Mouse (Mus musculus) limb, embryonic 11.5 days (tissue): Measurements from ENCODE around the gene Gm49337. TPM values are rescaled to one million over a fixed set of nuclear protein-coding genes. Genes with fewer than 3 reads are reported as not detected.

Source experiments
- ATAC-seq: fragments of 200-750 bp; cut with Nextera tagmentation; 2 replicates; pipeline ENCODE4 v1.8.0; 2017; ENCODE audit warnings: low read depth; ENCODE audit not compliant: insufficient number of reproducible peaks, low FRiP score, low TSS enrichment
- DNase-seq: peaks from one replicate; pipeline ENCODE4 v3.0.0-alpha.2; 2015; ENCODE audit warnings: low spot score
- H3K27ac ChIP-seq: fragments of 300-500 bp; sonication (generic); replicated peaks from 2 replicates; pipeline ENCODE4 v1.5.1; 2014; ENCODE audit warnings: low read depth, mild to moderate bottlenecking, low read length
- H3K27me3 ChIP-seq: fragments of 300-500 bp; sonication (generic); 2 replicates; pipeline ENCODE4 v1.6.1; 2014; ENCODE audit warnings: mild to moderate bottlenecking, low read length, mixed read lengths; ENCODE audit not compliant: control insufficient read depth, insufficient read depth
- H3K36me3 ChIP-seq: fragments of 300-500 bp; sonication (generic); 2 replicates; pipeline ENCODE4 v1.6.1; 2014; ENCODE audit warnings: mild to moderate bottlenecking, low read length, moderate library complexity, mixed read lengths; ENCODE audit not compliant: control insufficient read depth, insufficient read depth
- H3K4me1 ChIP-seq: fragments of 300-500 bp; sonication (generic); 2 replicates; pipeline ENCODE4 v1.6.1; 2014; ENCODE audit warnings: low read length, mixed read lengths; ENCODE audit not compliant: control insufficient read depth, insufficient read depth
- H3K4me2 ChIP-seq: fragments of 300-500 bp; sonication (generic); 2 replicates; pipeline ENCODE4 v1.6.1; 2014; ENCODE audit warnings: low read depth, mild to moderate bottlenecking, moderate library complexity; ENCODE audit not compliant: severe bottlenecking
- H3K4me3 ChIP-seq: fragments of 300-500 bp; sonication (generic); 2 replicates; pipeline ENCODE4 v1.5.1; 2014; ENCODE audit warnings: low read depth, low read length
- H3K9ac ChIP-seq: fragments of 300-500 bp; sonication (generic); 2 replicates; pipeline ENCODE4 v1.6.1; 2014; ENCODE audit warnings: mild to moderate bottlenecking, low read length
- H3K9me3 ChIP-seq: fragments of 300-500 bp; sonication (generic); 2 replicates; pipeline ENCODE4 v1.6.1; 2016; ENCODE audit warnings: low read length; ENCODE audit not compliant: control insufficient read depth
- WGBS: fragments of 180-500 bp; shearing (Covaris S2); extraction: QIAGEN DNeasy Blood & Tissue Kit; methylation state at CpG from one replicate; pipeline ENCODE4 v1.1.7; 2014; 5-methylcytosine and 5-hydroxymethylcytosine counted together
- polyA plus RNA-seq: library from polyadenylated mRNA; unstranded; fragments of >200 nt; fragmentation: Nextera tagmentation; extraction: Ambion mirVana; gene quantifications from 2 replicates; pipeline ENCODE4 v1.2.1, GENCODE M21; 2014

Gene Gm49337
- polyA plus RNA-seq = not detected in 2 replicates

GRCm38 (mm10) chr4:116173072-116173471, at the start of gene Gm49337, which contains the start of gene 1700042G07Rik:
Gm49337 (plus strand) TSS chr4:116173384.
1700042G07Rik (plus strand) TSS chr4:116173372.
- Histone ChIP-seq H3K27me3 (no peaks in the 10 kb centered on the region), H3K9me3 (no peaks in the 10 kb centered on the region), H3K9ac (no peak within 1 kb of the TSS), H3K27ac (no peak within 1 kb of the TSS), H3K4me2 (no peak within 1 kb of the TSS), H3K4me1 (peaks cover 8% of the 10 kb centered on the region; the same call in 1 of the 2 replicates), H3K4me3 (no peak within 1 kb of the TSS), H3K36me3 (no peaks in the 10 kb centered on the region)
- ATAC-seq = no peak
- no peak for DNase-seq
- 94% methylated on average over 6 of the region's 6 CpGs for WGBS

DNA sequence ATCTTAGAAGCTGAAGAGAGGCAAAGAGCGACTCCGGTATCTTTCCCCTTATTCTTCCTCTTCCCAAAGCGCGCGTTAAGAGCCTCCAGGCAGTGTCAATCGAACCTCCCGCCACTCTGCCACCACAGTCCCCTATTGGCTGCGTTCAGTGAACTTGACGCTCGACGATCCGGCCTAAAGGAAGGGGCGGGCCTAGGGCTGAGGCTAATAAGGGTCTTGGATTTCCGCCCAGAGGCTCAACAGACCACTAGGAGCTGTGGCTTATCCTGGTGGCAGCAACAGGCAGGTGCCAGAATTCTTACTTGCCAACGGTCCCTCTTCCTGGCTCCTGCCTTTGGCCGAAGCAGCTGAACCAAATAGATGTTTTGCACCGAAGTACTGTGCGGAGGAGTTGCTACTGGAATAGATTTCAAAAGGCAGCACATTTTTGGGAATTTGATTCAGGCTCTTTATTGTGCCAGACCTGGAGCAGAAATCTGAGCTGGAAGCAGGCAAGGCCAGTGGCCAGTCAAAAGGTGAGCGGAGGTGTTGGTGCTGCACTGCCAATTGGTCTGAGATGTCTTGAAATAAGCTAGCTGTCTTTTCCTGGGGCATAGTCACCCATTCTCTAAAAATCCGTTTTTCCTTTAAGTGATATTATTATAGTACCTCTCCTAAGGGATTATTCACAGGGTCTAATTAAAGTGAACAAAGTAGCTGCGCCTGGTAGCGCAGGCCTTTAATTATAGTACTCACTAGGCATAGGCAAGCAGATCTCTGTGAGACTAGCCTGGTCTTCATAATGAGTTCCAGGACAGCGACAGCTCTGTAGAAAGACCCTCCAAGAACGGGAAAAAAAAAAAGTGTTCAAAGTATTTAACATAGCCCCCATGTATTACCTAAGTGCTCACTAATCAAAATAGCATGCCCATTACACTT, 49.3 kb upstream of the Gm49337 start, which contains the start of the genes Rad54l and Pomgnt1:
Rad54l (minus strand) TSS at position 89 of the 918 bp plus-strand sequence.
Pomgnt1 (plus strand) TSS at position 239 of the 918 bp plus-strand sequence.
- Histone ChIP-seq H3K27ac (peak within 1 kb of the TSS; percentile 36; the same call in 1 of the 2 replicates), H3K4me1 (peaks cover 8% of the 10 kb centered on the region; the same call in 1 of the 2 replicates)
- WGBS = 2% methylated on average over 24 of the region's 24 CpGs

DNA sequence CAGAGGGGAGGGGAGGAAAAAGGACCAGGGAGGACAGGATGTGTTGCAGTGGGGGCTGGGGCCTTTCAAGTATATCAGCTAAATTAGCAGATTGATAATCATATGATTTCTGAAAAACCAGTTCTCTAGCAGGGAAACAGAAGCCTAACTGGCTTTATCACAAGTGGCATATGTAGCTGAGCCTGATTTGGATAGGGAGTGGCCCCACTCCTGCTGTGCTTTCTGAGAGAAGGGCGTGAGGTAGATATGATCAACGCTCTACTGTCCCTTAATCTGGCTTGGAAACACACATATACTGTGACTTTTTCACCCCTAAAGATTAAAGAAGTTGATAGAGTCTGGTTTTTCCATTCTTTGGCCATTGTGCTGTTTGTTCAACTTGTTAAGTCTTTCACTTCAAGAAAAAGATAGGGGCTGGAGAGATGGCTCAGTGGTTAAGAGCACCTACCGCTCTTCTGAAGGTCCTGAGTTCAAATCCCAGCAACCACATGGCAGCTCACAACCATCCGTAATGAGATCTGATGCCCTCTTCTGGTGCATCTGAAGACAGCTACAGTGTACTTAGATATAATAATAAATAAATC, 47.3 kb upstream of the Gm49337 start:
- Histone ChIP-seq H3K9me3 (no peaks in the 10 kb centered on the region), H3K4me3 (no peak overlapping the region), H3K27ac (no peak overlapping the region), H3K9ac (no peak overlapping the region), H3K36me3 (no peaks in the 10 kb centered on the region), H3K27me3 (no peaks in the 10 kb centered on the region), H3K4me1 (peaks cover 8% of the 10 kb centered on the region; the same call in 1 of the 2 replicates), H3K4me2 (no peak overlapping the region)
- DNase-seq (no peak), ATAC-seq (no peak)
- 93% methylated on average over 4 of the region's 4 CpGs for WGBS

More for the DNA sequence above, 49.3 kb upstream of the Gm49337 start, which contains the start of the genes Rad54l and Pomgnt1:
- Histone ChIP-seq H3K9ac (peak within 1 kb of the TSS; percentile 65), H3K9me3 (no peaks in the 10 kb centered on the region), H3K4me2 (peak within 1 kb of the TSS; percentile 62), H3K4me3 (peak within 1 kb of the TSS; percentile 46), H3K36me3 (peaks cover 3% of the 10 kb centered on the region; the same call in 1 of the 2 replicates), H3K27me3 (no peaks in the 10 kb centered on the region)
- ATAC-seq (peak; percentile 98), DNase-seq (peak; percentile 93)

DNA sequence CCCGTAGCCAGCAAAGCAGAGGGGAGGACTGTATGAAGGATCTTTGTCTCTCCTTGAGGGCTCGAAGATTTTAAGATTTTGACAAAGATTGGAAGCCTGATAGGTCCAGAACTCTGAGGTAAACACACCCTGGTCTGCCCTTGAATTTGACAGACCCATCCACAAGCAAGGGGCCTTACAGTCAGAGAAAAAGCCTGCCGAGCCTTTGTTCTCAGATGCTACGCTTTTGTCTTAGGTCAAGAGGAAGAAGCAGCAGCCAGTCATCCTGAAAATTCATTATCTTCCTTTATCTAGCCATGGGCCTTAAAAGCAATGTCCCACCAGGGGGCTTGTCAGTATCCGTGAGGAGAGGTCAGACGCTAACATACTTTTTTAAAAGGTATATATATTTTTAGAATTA, 45.2 kb upstream of the Gm49337 start:
- Histone ChIP-seq H3K9ac (no peak overlapping the region), H3K27me3 (no peaks in the 10 kb centered on the region), H3K4me3 (no peak overlapping the region), H3K4me1 (peaks cover 5% of the 10 kb centered on the region; the same call in 1 of the 2 replicates), H3K27ac (no peak overlapping the region), H3K36me3 (no peaks in the 10 kb centered on the region), H3K4me2 (no peak overlapping the region), H3K9me3 (no peaks in the 10 kb centered on the region)
- 85% methylated on average over 6 of the region's 6 CpGs for WGBS
- DNase-seq (no peak), ATAC-seq (no peak)

- Histone ChIP-seq H3K4me1 (no peaks in the 10 kb centered on the region), H3K9ac (no peak overlapping the region), H3K36me3 (no peaks in the 10 kb centered on the region), H3K27me3 (no peaks in the 10 kb centered on the region), H3K4me2 (no peak overlapping the region), H3K27ac (no peak overlapping the region), H3K9me3 (no peaks in the 10 kb centered on the region), H3K4me3 (no peak overlapping the region)
- WGBS = 92% methylated on average over 4 of the region's 4 CpGs
- DNase-seq = no peak
- ATAC-seq = no peak
Measured at GRCm38 (mm10) chr4:116133126-116133525, 40.1 kb upstream of the Gm49337 start.

DNA sequence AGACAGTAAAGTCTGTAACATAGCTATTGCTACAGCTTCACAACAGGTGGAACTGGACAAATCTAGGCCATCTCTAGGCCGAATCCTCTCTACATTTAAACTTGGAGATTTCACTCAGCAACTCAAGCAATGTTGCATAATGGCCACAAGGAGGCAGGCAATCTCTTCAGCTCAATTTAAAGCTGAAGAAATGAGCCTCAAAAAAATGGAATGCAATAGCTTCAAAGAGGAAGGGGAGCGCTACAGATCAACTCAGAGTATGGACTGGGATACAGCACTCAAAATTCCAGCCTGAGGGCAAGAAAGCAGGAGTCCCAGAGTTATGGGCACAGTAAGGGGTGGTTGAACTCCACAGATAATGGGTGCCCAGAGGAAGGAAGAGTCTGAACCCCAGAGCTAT, 38.2 kb upstream of the Gm49337 start:
- 34% methylated on average over 2 of the region's 2 CpGs for WGBS
- no peaks in the 10 kb centered on the region for H3K36me3 ChIP-seq
- DNase-seq (no peak), ATAC-seq (no peak)
- H3K4me1 ChIP-seq = no peaks in the 10 kb centered on the region
- H3K4me3 ChIP-seq = no peak overlapping the region
- H3K4me2 ChIP-seq = no peak overlapping the region
- no peak overlapping the region for H3K27ac ChIP-seq
- no peak overlapping the region for H3K9ac ChIP-seq
- no peaks in the 10 kb centered on the region for H3K9me3 ChIP-seq
- no peaks in the 10 kb centered on the region for H3K27me3 ChIP-seq

DNA sequence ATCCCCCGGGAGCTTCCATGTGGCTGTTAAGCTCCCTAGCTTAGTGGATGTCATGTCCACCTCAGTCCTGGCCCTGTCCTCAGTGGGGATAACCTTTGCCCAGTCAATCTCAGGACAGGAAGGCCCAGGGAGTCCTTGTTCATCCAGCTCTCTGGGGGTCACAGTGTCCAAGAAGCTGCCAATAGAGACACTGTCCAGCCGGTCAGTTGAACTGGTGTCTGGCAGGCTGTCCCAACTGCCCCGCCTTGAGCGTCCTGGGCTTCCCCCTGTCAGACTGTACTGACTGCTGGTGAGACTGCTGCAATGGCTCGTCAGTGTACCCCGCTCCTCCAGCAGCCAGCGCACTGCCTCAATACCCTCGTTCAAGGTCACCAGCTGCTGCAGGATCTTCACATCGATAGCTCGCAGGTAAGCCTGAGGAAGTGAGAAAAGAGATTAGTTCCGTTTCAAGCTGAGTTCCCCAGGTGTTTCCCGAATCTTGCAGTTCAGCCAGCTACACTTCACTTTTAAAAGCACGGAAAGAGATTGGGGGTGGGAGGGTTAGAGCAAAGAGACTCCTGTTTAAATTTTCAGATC, 35.7 kb upstream of the Gm49337 start:
- ATAC-seq (no peak), DNase-seq (no peak)
- Histone ChIP-seq H3K27me3 (no peaks in the 10 kb centered on the region), H3K4me2 (no peak overlapping the region), H3K36me3 (no peaks in the 10 kb centered on the region), H3K27ac (no peak overlapping the region), H3K4me3 (no peak overlapping the region), H3K4me1 (no peaks in the 10 kb centered on the region), H3K9me3 (no peaks in the 10 kb centered on the region), H3K9ac (no peak overlapping the region)
- WGBS = 47% methylated on average over 13 of the region's 13 CpGs
